Mouse (Mus musculus) spleen, adult 2 months (tissue): ENCODE results near the gene Cdc42.

Experiments used
- CTCF ChIP-seq: fragments of 200-500 bp; IDR thresholded peaks from 2 replicates; pipeline ENCODE4 v1.5.1; 2011; ENCODE audit warnings: mild to moderate bottlenecking, inconsistent platforms; ENCODE audit not compliant: insufficient read depth, insufficient read length, insufficient replicate concordance; ENCODE audit errors: extremely low read depth
- POLR2A ChIP-seq: fragments of 200-500 bp; IDR thresholded peaks from 2 replicates; pipeline ENCODE4 v1.6.1; 2011; ENCODE audit warnings: low read depth, low read length, inconsistent platforms

DNA sequence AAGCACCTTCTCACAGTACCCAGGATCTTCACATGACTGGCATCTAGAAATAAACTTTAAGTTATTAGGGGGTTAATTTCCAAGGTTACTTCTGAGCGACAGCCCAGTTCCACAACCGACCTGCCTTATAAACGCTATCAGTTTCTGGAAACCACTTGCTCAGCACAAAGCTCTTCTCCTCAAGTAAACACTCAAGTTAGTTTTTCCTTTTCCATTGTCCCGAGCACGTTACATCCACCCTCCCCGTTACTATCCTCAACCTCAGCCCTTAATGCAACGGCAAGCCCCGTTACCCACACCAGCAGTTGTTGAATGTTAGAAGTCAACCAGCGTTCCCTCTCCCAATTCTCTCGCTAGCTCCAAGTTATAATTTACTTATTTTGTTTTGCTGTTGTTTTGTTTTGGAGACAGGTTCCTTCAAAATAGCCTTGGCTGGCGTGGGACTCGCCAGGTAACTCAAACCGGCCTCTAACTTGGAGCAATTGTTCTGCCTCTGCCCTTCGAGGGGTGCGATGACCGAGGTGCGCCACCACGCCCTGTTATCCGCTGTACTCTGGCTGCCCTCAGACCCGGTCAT lies 30.1 kb upstream of the Cdc42 start:
- TF ChIP-seq CTCF: no peak
- no peak for TF ChIP-seq POLR2A
